Mouse (Mus musculus) gastrocnemius, postnatal 4 days (tissue): ENCODE measurements at regions not wholly inside any gene's neighbourhood (a gene's known extent, or its start where the extent isn't known, plus 50 kb on each side); places are given as distances from the start of the nearest gene placed in this dataset.
A peak's percentile ranks its signal among the peaks of the same experiment; 100 is the strongest.

Experiments used
- DNase-seq, 2 experiments: peaks; one replicate each; pipeline ENCODE4 v3.0.0; 2021 to 2022; ENCODE audit warnings: low spot score in 2 of 2, mixed read lengths in 2 of 2

DNA sequence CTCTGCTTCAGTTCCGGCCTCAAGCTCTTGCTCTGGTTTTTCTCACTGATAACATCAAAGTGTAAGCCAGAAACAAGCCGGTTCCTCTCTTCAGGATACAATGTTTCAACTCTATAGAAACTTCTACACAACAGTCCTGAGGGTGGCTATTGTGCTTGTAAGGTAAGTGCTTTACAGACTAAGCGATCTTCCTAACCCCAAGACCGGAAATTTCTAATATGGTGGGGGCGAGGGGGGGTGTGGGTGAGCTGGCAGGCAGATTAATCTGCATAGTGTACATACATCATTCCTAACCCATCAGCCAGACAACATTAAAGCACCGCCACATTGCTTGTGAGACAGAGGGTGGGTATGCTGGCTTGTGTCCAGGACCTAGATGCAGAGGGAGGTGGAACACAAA, 200.8 kb downstream of the Uaca start:
- DNase-seq = no peak

DNA sequence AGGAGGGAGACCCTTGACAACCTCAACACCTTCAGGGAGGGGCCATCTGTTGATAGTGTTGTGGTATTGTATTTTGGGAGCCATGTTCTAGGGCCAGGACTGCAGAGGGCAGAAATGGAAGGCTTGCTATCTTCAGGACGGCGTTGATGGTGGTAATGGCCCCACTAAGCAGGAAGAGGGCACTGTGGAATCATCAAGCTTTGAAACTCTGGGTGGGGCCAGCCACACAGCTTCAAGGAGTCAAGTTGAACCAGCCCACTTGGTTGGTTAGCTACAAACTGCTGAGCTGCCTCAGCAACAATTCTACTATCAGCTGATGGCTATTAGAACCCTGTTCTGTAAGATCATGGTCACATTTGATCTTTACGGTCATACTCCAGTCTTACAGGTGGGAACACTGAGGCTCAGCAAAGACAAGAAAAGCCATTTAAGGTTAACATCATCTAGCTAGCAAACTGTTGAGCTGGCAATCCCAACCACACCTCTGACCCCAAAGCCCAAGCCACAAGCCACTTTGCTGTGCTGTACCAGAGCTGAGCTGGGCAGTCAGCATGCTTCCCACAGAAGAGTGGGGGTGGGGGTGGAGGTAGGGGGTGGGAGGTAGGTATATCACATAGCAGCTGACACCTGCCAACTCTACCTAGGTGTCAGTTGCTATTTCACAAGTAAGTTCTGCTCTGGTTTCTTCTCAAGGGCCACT, 203.9 kb downstream of the Uaca start:
- no peak for DNase-seq

GRCm38 (mm10) chr9:60999001-60999529, 204.7 kb downstream of the Uaca start:
- DNase-seq = no peak

DNA sequence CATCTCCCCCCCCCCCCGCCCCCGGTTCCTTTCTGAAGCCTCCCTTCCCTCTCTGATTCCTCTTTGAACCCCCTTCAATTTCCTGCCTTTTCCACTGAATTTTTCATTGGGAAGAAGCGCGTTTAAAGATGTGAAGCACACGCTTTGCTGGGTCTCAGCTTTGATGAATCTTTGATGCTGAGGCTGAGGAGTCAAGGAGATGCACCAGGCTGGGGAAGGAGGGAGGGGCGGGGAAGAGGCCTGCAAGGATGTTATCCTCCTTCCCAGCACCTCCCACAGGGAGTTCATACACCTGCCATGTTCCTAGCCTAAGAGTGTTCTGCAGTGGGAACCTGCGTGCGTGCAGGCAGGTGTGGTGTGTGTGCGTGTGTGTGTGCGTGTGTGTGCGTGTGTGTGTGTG, 205.9 kb downstream of the Uaca start:
- no peak for DNase-seq

GRCm38 (mm10) chr9:61002572-61002971, 208.2 kb downstream of the Uaca start:
- DNase-seq = no peak

- DNase-seq = no peak
These were observed 214.1 kb downstream of the Uaca start for GRCm38 (mm10) chr9:61008446-61008845.

DNA sequence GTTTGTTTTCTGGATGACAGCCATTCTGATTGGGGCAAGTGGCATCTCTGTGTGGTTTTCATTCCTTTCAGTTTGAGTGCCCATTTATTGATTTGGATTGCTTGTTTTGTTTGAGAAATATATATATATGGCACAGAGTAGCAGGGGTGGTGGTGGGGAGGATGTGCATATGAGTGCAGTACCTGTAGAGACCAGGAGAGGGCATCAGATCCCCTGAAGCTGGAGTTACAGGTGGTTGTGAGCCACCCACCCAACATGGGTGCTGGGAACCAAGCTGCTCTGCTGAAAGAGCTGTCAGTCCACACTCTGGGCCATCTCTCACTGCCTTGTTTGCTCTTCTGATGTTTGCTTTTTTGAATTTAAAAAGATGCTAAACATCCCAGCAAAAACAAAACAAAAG, 216.7 kb downstream of the Uaca start:
- no peak for DNase-seq

DNA sequence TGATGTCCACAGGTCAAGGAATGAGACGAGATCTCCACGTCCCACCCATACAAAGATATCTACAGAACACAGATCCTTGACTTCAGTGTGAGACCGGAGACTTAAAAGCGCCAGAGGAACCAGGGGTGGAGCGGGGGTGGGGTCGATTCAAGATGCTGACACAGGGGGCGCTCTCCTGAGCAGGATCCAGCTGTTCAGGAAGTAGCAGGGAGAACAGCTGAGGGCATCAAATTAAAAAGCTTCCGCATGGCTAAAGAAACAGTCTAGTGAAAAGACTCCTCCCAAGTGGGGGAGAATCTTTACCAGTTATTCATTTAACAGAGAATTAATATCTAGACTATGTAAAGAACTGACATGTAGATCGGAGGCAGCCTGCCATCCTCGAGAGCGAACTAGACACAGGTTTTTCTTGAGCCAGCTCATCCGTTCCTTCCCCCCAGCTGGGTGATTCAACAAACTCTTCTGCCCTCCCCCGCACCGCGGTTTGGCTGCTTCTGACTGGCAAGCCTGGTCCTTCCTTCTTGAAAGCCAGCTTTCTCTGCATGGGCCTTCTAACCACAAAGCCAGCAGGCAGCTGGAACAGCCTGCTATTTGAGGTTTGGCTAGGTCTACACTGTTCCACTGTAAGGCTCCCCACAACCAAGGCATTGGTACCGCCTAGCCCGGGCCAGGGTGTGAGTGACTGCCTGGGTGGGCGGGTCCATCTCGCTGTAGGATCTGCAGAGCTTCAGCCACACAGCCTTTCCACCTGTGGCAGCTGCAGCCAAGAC, 218.6 kb downstream of the Uaca start:
- peak; percentile 42 to 59 for DNase-seq

GRCm38 (mm10) chr9:61014151-61014550, 219.8 kb downstream of the Uaca start:
- DNase-seq = no peak

DNA sequence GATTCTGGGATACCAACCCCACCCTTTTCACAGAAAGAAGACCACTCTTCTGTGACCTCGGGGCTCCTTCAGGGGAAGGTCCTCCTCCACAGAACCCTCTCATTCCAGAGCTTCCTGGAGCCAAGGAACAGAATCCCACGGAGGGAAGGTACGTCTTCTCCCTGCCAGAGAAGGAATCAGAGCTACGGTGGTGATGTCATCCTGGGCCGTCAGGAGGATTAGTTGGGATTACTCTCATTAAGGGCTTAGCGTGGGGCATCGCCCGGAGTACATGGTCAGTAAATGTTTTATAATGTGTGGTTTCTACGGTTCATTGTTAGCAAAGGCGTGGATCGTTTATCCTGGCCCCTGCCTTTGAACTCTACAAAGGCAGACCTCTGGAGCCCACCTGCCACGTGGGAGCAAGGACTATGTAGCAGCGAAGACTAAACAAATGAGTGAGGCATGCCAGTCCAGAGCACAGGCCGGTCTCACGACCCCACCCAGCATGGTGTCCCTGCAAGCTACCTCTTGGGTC, 221.1 kb downstream of the Uaca start:
- no peak for DNase-seq

- no peak for DNase-seq
These were observed 222.3 kb downstream of the Uaca start for GRCm38 (mm10) chr9:61016673-61017072.

- DNase-seq = no peak
These were observed 225.6 kb downstream of the Uaca start for GRCm38 (mm10) chr9:61019938-61020337.

DNA sequence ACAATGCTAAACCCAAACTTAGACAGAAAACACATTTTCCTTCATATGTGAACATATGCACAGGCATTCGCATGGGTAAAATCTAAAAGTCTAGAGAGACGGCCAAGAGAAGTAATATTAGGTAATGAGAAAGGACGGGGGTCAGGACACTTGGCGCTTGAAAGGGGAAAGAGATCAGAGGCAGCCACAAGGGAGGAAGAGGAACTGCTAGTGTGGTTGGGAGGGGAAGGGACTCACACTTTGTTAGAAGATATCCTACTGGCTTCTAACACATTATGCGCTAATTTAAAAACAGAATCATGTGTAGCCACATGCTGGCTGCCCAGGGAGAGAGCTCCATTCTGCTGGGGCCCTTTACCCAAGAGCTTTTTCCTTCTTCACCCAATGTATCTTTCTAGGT, 227.5 kb downstream of the Uaca start:
- no peak for DNase-seq

DNA sequence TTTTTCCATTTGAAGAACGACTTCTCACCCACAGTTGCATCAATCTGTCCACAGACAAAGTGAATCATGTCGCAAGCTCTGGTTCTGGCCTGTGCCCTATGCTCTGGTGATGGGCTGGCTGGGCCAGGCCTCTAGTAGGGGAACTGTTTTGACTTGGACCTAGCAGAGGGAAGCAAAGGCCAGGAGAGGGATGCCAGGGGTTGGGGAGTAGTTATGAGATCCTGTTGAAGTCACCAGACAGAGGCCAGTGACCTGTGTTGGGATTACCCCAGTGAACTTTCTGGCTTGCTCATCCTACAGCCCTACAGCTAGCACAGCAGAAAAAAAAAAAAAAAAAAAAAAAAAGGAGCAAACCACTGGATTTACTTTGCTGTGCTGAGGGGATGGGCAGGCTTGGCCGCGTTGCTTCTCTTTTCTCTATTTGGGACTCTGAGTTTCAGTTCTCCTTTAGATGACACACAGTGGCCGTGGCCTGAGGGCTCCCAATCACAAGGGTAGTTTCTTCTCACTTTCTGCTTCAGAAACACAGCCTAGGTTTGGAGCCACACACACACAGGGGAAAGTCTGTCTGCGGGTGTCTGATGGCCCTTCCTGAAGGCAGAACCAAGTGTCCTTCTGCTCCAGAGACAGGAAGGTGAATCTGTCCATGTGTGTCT, 228.2 kb downstream of the Uaca start:
- DNase-seq = no peak

DNA sequence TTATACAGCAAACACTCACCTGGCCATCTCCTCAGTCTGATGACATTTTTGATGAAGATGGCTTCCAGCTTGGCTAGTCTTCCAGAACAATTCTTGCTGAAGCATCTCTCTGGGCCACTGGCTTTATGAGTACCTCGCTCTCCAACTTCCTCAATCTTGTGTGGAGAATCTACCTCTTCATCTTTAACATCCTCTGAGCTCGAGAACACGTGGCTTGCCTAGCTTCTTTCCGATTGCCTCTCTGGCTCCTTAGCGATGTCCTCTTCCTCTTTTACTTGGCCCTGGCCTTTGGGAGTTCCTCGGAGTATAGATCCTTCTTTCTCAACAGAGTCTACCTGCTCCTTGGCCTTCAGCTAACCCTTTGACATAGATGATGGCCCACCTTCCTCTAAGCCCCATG, 231.0 kb downstream of the Uaca start:
- no peak for DNase-seq

- DNase-seq = no peak
These were observed 234.5 kb downstream of the Uaca start for GRCm38 (mm10) chr9:61028775-61029401.

DNA sequence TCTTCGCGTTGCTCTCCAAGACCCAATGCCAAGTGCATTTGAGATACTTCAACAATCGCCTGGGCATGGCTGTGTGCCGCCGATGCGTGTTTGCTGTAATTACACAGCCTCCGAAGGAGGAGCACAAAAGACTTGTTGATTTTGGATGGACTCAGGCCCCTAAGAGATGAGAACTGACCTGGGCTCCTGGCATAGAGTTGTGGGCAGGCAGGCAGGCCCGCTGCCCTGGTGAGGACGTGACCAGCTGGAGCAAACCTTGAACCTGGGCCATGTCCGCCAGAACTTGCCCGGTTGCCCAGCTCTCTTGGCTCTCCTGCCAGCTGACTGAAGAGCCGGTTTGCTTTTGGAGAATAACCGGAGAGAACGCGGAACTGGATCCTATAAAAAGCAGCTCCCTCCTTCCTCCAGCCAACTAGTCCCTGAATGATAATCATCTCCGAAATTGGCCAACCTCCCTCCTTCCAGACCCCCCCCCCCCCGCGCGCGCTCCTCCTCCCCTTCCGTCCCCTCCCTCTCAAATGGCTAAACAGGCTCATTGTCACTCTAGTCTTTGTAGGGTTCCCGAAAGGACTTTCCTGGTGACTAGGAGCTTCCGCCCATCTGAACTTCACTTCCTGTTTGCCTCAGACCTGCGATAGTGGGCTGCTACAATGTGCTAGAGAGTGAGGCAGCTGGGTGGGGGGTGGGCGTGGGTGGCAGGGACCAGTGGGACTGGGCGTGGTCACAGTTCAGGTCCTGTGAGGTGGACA, 237.5 kb downstream of the Uaca start:
- DNase-seq = no peak

- DNase-seq = no peak
These were observed 238.4 kb downstream of the Uaca start for GRCm38 (mm10) chr9:61032448-61033433.

- DNase-seq = no peak
These were observed 239.3 kb downstream of the Uaca start for GRCm38 (mm10) chr9:61033593-61033992.
